In the genomic region with DNA sequence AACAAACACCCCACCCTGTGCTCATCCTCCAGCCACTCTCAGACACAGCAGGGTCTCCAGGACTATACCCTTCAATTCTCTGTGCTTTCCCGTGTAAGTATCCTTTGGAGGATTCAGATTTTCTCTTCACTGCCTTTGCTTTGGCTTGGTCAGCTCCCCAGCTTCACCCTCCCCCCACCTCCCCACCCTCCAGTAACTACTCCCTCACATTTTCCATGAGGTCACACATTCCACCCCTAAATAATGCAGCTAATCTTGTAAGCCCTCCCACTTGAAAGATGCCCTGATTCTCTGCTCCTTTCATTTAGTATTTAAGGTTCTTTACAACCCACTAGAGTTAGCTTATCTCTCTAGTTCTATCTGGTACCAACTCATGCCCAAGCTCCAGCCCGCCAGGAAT, we compare ENCODE assay signal across 18 mouse cellular contexts.
DNase-seq lines count a peak whose midpoint lies in the region; ATAC-seq lines count a peak whose summit lies in the region.
"Had no signal": no experiment of that assay in that cellular context is flagged by ENCODE, and none has a peak within 500 bp of the region (broad histone marks: within the 10 kb centered on the region; RNA-seq: fewer than 3 reads in every experiment).

No protein-coding gene starts in this region.

- no peak overlapping the region for H3K4me3 ChIP-seq in kidney, embryonic 16.5 days (ENCODE audit: low read length)
- no peak overlapping the region for H3K4me3 ChIP-seq in heart, embryonic 14.5 days (ENCODE audit: control insufficient read depth in 1 of 2, insufficient read depth in 1 of 2, low read depth in 1 of 2, low read length in 2 of 2)
- H3K4me3 ChIP-seq: embryonic facial prominence, embryonic 12.5 days; forebrain, embryonic 10.5 days; liver, embryonic 15.5 days; midbrain, embryonic 12.5 days; myocyte had no signal

- H3K9me3 ChIP-seq in kidney, embryonic 16.5 days (ENCODE audit: low read length) = no peaks in the 10 kb centered on the region
- H3K9me3 ChIP-seq in heart, embryonic 14.5 days (ENCODE audit: control insufficient read depth, low read length) = no peaks in the 10 kb centered on the region
- H3K9me3 ChIP-seq: embryonic facial prominence, embryonic 12.5 days; forebrain, embryonic 10.5 days; liver, embryonic 15.5 days; midbrain, embryonic 12.5 days had no signal

- no peaks in the 10 kb centered on the region for H3K36me3 ChIP-seq in kidney, embryonic 16.5 days (ENCODE audit: insufficient read depth, low read length)
- H3K36me3 ChIP-seq in heart, embryonic 14.5 days (ENCODE audit: control insufficient read depth, insufficient read depth, low read length) = no peaks in the 10 kb centered on the region
- H3K36me3 ChIP-seq: embryonic facial prominence, embryonic 12.5 days; forebrain, embryonic 10.5 days; liver, embryonic 15.5 days; midbrain, embryonic 12.5 days had no signal

- 41% methylated on average over 2 of the region's 2 CpGs for WGBS in kidney, embryonic 16.5 days
- WGBS in heart, embryonic 14.5 days = 13% methylated on average over 2 of the region's 2 CpGs

- no peak overlapping the region for H3K27ac ChIP-seq in kidney, embryonic 16.5 days (ENCODE audit: low read length)
- peak overlapping the region; percentile 93 to 98 for H3K27ac ChIP-seq in heart, embryonic 14.5 days (replicated peaks in 1 of 2; ENCODE audit: control insufficient read depth in 1 of 2, insufficient read depth in 1 of 2, low read depth in 2 of 2, low read length in 2 of 2)
- H3K27ac ChIP-seq: embryonic facial prominence, embryonic 12.5 days; forebrain, embryonic 10.5 days; hindbrain, postnatal 0 days; liver, embryonic 15.5 days; midbrain, embryonic 12.5 days had no signal

- no peak overlapping the region for H3K9ac ChIP-seq in kidney, embryonic 16.5 days (replicated peaks; ENCODE audit: low read length)
- peak overlapping the region; percentile 60 for H3K9ac ChIP-seq in heart, embryonic 14.5 days (ENCODE audit: low read length)
- H3K9ac ChIP-seq: embryonic facial prominence, embryonic 12.5 days; liver, embryonic 15.5 days; midbrain, embryonic 12.5 days had no signal

- no peaks in the 10 kb centered on the region for H3K27me3 ChIP-seq in kidney, embryonic 16.5 days (ENCODE audit: insufficient read depth, low read length)
- H3K27me3 ChIP-seq in heart, embryonic 14.5 days (ENCODE audit: control insufficient read depth, insufficient read depth, low read length) = no peaks in the 10 kb centered on the region
- H3K27me3 ChIP-seq: embryonic facial prominence, embryonic 12.5 days; liver, embryonic 15.5 days; midbrain, embryonic 12.5 days had no signal

- peaks cover 11% of the 10 kb centered on the region; the same call in 1 of the 2 replicates for H3K4me1 ChIP-seq in kidney, embryonic 16.5 days (ENCODE audit: insufficient read depth, low read length)
- peaks cover 29 to 74% of the 10 kb centered on the region in 2 experiments for H3K4me1 ChIP-seq in heart, embryonic 14.5 days (ENCODE audit: control insufficient read depth in 2 of 2, insufficient read depth in 2 of 2, low read length in 2 of 2)
- H3K4me1 ChIP-seq: liver, embryonic 15.5 days had no signal

- ATAC-seq in kidney, embryonic 16.5 days (ENCODE audit: low FRiP score, low TSS enrichment) = peak; percentile 39; the same call in 1 of the 2 replicates
- ATAC-seq in heart, embryonic 14.5 days (ENCODE audit: insufficient number of reproducible peaks, insufficient read depth, low FRiP score, low read depth) = peak; percentile 40
- ATAC-seq: hindbrain, postnatal 0 days had no signal

- intact Hi-C loops in heart, postnatal 36 days (cut with DNase I) = no loop called here

- no peak overlapping the region for H3K4me2 ChIP-seq in kidney, embryonic 16.5 days (replicated peaks; ENCODE audit: low read depth, low read length)
- peak overlapping the region; percentile 51 for H3K4me2 ChIP-seq in heart, embryonic 14.5 days (ENCODE audit: low read length)
- H3K4me2 ChIP-seq: embryonic facial prominence, embryonic 12.5 days; liver, embryonic 15.5 days; midbrain, embryonic 12.5 days had no signal

- peak; percentile 30 for DNase-seq in heart, adult 11 months
- DNase-seq in heart, postnatal 36 days = no peak
- DNase-seq in kidney, adult 18-20 months = no peak
- peak; percentile 7 for DNase-seq in ES-CJ7 (ENCODE audit: low read depth, low spot score)
- no peak for DNase-seq in ovary, adult 18-20 months (ENCODE audit: low spot score)
- DNase-seq in cerebellum, adult 9-10 months = no peak
- DNase-seq: cerebellum, postnatal 36 days; kidney, postnatal 4 days; lung, postnatal 4 days; spleen, adult 18-20 months had no signal

Comparison
In these comparisons a context has a peak if more than half of its experiments do, and no peak if none do; other contexts are left out.
1. DNase-seq: peak in heart, adult 11 months (single experiment) and ES-CJ7 (single experiment); none in heart, postnatal 36 days (0 of 2), kidney, adult 18-20 months (single experiment), ovary, adult 18-20 months (single experiment) and cerebellum, adult 9-10 months (single experiment).